In the genomic region with DNA sequence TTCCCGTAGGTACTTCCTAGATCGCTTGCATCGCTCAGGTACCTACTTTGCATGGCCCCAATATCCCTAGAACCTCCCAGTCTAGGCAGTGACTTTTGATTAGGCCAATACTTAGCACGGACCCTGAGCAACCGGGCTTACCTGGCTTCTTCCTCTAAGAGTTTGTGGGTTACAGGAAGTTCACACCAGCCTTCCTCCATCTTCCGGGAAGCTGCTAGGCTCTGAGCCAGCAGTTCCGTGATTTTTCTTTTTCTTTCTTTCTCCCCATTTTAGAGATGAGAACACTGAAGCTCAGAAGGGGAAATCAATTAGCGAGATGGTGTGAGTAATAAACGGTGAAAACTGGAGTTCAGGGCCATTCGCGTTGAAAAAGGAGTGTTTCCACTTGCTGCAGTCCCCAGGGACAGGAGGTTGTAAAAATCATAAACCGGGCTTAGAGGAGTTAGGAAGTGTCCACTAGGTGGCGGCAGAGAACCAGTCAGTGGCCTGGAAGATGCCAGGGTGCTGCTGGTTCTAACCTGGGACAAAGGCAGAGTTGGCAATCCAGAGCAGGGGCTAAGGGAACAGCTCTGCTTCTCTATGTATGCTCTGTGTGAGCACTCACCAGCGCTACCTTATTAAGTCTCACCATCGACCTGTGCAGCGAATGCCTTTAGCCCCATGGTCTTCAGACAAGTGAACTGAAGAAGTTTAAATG, we compare ENCODE assay signal across 8 mouse cellular contexts. TPM values are rescaled to one million over a fixed set of nuclear protein-coding genes. Genes with fewer than 3 reads are reported as not detected.
DNase-seq lines count a peak whose midpoint lies in the region; ATAC-seq lines count a peak whose summit lies in the region.

No protein-coding gene starts in this region.

- peak; percentile 44 for DNase-seq in urinary bladder, adult 2 months (ENCODE audit: low spot score)
- no peak for DNase-seq in urinary bladder, postnatal 4 days (ENCODE audit: low spot score in 2 of 2)
- peak; percentile 76 for DNase-seq in cerebellum, adult 9-11 months
- peak; percentile 82 to 83 for DNase-seq in frontal cortex, postnatal 25 days (ENCODE audit: low spot score in 2 of 2)
- peak; percentile 84 for DNase-seq in limb, embryonic 10.5 days (ENCODE audit: low spot score)
- DNase-seq in naive thymus-derived CD4-positive, alpha-beta T cell, adult 2 months (ENCODE audit: low read depth) = peak; percentile 85
- peak; percentile 91 for DNase-seq in splenic B cell, adult 2 months (ENCODE audit: low read depth, low spot score)

- no peak overlapping the region for H3K27ac ChIP-seq in intestine, embryonic 15.5 days
- H3K27ac ChIP-seq in limb, embryonic 10.5 days = no peak overlapping the region

- peak; percentile 20; the same call in 1 of the 2 replicates for ATAC-seq in intestine, embryonic 15.5 days

- H3K9ac ChIP-seq in intestine, embryonic 15.5 days = no peak overlapping the region

- 0 out of 2 replicates have a peak, but pooled peaks cover 2% of the 10 kb centered on the region for H3K9me3 ChIP-seq in intestine, embryonic 15.5 days
- no peaks in the 10 kb centered on the region; the same call in 1 of the 2 replicates for H3K9me3 ChIP-seq in limb, embryonic 10.5 days (replicated peaks)

- no peaks in the 10 kb centered on the region for H3K27me3 ChIP-seq in intestine, embryonic 15.5 days (replicated peaks)
- no peaks in the 10 kb centered on the region for H3K27me3 ChIP-seq in limb, embryonic 10.5 days (ENCODE audit: low read depth, poor library complexity, severe bottlenecking)
- no peaks in the 10 kb centered on the region for H3K27me3 ChIP-seq in splenic B cell, adult 2 months (ENCODE audit: control insufficient read depth, insufficient read depth, low read length, poor library complexity, severe bottlenecking)

- WGBS in intestine, embryonic 15.5 days = 52% methylated on average over 16 of the region's 16 CpGs
- WGBS in limb, embryonic 10.5 days = 53% methylated on average over 16 of the region's 16 CpGs

- H3K36me3 ChIP-seq in intestine, embryonic 15.5 days = no peaks in the 10 kb centered on the region
- H3K36me3 ChIP-seq in limb, embryonic 10.5 days = no peaks in the 10 kb centered on the region
- H3K36me3 ChIP-seq in splenic B cell, adult 2 months (ENCODE audit: control insufficient read depth, insufficient read depth, low read length, poor library complexity, severe bottlenecking) = no peaks in the 10 kb centered on the region

- H3K4me2 ChIP-seq in intestine, embryonic 15.5 days (replicated peaks) = no peak overlapping the region

- H3K4me1 ChIP-seq in intestine, embryonic 15.5 days (replicated peaks) = no peaks in the 10 kb centered on the region
- no peaks in the 10 kb centered on the region for H3K4me1 ChIP-seq in limb, embryonic 10.5 days

- no peak overlapping the region for H3K4me3 ChIP-seq in intestine, embryonic 15.5 days (replicated peaks)
- no peak overlapping the region for H3K4me3 ChIP-seq in limb, embryonic 10.5 days

RNA-seq across cellular contexts. Expression of a gene that starts 13.6 kb away (rescaled TPM):
- 0.11 and 0.13 TPM in 2 replicates for polyA plus RNA-seq in urinary bladder, adult 2 months (2012; rRNA removed)
- polyA plus RNA-seq in intestine, embryonic 15.5 days (2015; fragmentation: Nextera tagmentation; extraction: Ambion mirVana) = not detected in 2 replicates
- polyA plus RNA-seq in limb, embryonic 10.5 days (2016; fragmentation: Nextera tagmentation; extraction: Ambion mirVana) = not detected in 2 replicates

RNA-seq across cellular contexts. Expression of a gene that starts 35.8 kb away (rescaled TPM):
- 175 and 192 TPM in 2 replicates for polyA plus RNA-seq in urinary bladder, adult 2 months (2012; rRNA removed)
- polyA plus RNA-seq in intestine, embryonic 15.5 days (2015; fragmentation: Nextera tagmentation; extraction: Ambion mirVana) = 9.6 and 10.8 TPM in 2 replicates
- 18.1 and 18.2 TPM in 2 replicates for polyA plus RNA-seq in limb, embryonic 10.5 days (2016; fragmentation: Nextera tagmentation; extraction: Ambion mirVana)

Comparison
In these comparisons a context has a peak if more than half of its experiments do, and no peak if none do; other contexts are left out.
1. DNase-seq: peak in urinary bladder, adult 2 months (single experiment), cerebellum, adult 9-11 months (single experiment), frontal cortex, postnatal 25 days (2 of 2), limb, embryonic 10.5 days (single experiment), naive thymus-derived CD4-positive, alpha-beta T cell, adult 2 months (single experiment) and splenic B cell, adult 2 months (single experiment); none in urinary bladder, postnatal 4 days (0 of 2).